Comparison of ENCODE assay signal across 8 mouse cellular contexts in the genomic region with DNA sequence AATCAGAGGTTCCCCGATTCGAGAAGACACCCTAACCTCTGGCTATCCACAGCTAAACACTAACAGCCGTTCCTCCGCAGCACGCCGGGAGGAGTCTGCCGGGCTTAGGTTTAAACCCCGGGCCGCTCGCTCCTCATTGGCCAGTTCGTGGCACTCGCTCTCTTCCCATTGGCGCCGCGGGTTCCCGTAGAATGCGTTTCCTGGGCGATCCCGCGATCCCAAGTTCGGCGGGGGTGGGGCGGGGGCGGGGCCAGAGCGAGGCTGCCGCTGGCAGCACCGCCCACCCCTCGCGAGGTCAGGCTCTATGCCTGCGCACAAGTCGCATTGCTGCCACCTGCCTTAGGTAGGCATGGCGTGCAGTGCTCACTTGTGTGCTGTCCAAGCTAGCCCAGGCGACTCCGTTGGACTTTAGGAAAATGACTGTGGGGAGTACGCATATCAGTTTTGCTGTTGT. TPM values are rescaled to one million over a fixed set of nuclear protein-coding genes. Genes with fewer than 3 reads are reported as not detected.
A peak's percentile ranks its signal among the peaks of the same experiment; 100 is the strongest.
DNase-seq lines count a peak whose midpoint lies in the region; ATAC-seq and TF ChIP-seq lines count a peak whose summit lies in the region.

TSS of gene Ccnb1 (minus strand) at position 157 of the 454 bp plus-strand sequence.

- H3K79me2 ChIP-seq in C2C12 (ENCODE audit: control insufficient read depth, insufficient read depth): peaks cover 49% of the 10 kb centered on the region

- H3K4me3 ChIP-seq in C2C12 (ENCODE audit: insufficient read depth, poor library complexity, severe bottlenecking): peak within 1 kb of the TSS; percentile 96
- peak within 1 kb of the TSS; percentile 100 for H3K4me3 ChIP-seq in erythroblast, embryonic 14.5 days (replicated peaks)
- peak within 1 kb of the TSS; percentile 95 for H3K4me3 ChIP-seq in heart, embryonic 13.5 days
- peak within 1 kb of the TSS; percentile 86 for H3K4me3 ChIP-seq in liver, embryonic 12.5 days
- peak within 1 kb of the TSS; percentile 93 for H3K4me3 ChIP-seq in stomach, embryonic 15.5 days (replicated peaks)

- H3K4me1 ChIP-seq in erythroblast, embryonic 14.5 days (ENCODE audit: control insufficient read depth): peaks cover 57% of the 10 kb centered on the region
- H3K4me1 ChIP-seq in heart, embryonic 13.5 days: peaks cover 33% of the 10 kb centered on the region
- H3K4me1 ChIP-seq in liver, embryonic 12.5 days: peaks cover 54% of the 10 kb centered on the region
- H3K4me1 ChIP-seq in stomach, embryonic 15.5 days: peaks cover 13% of the 10 kb centered on the region

- H3K4me2 ChIP-seq in heart, embryonic 13.5 days: peak within 1 kb of the TSS; percentile 95
- H3K4me2 ChIP-seq in liver, embryonic 12.5 days: peak within 1 kb of the TSS; percentile 77
- H3K4me2 ChIP-seq in stomach, embryonic 15.5 days: peak within 1 kb of the TSS; percentile 87

- no peaks in the 10 kb centered on the region for H3K9me3 ChIP-seq in erythroblast, embryonic 14.5 days (ENCODE audit: control insufficient read depth, low read length)
- H3K9me3 ChIP-seq in heart, embryonic 13.5 days: no peaks in the 10 kb centered on the region
- H3K9me3 ChIP-seq in liver, embryonic 12.5 days (replicated peaks): no peaks in the 10 kb centered on the region
- H3K9me3 ChIP-seq in stomach, embryonic 15.5 days: no peaks in the 10 kb centered on the region

- H3K27ac ChIP-seq in heart, embryonic 13.5 days (replicated peaks): peak within 1 kb of the TSS; percentile 66
- peak within 1 kb of the TSS; percentile 92 for H3K27ac ChIP-seq in liver, embryonic 12.5 days
- peak within 1 kb of the TSS; percentile 74 for H3K27ac ChIP-seq in stomach, embryonic 15.5 days

- no peak for TF ChIP-seq CTCF in C2C12 (IDR thresholded peaks at IDR 0.05; ENCODE audit: control insufficient read depth, insufficient read depth, insufficient read length)
- no peak for TF ChIP-seq CTCF in brain, embryonic 14.5 days (IDR thresholded peaks at IDR 0.05; ENCODE audit: borderline replicate concordance, extremely low read depth, insufficient read depth, insufficient read length)

- peak; percentile 56; the same call in 1 of the 2 replicates for TF ChIP-seq POLR2A in brain, embryonic 14.5 days (IDR thresholded peaks at IDR 0.05; ENCODE audit: borderline replicate concordance, extremely low read depth, insufficient read depth, insufficient read length, poor library complexity, severe bottlenecking)

- under 1% methylated on average over 35 of the region's 35 CpGs for WGBS in heart, embryonic 13.5 days
- WGBS in liver, embryonic 12.5 days (ENCODE audit: insufficient replicate concordance): under 1% methylated on average over 35 of the region's 35 CpGs
- under 1% methylated on average over 35 of the region's 35 CpGs for WGBS in stomach, embryonic 15.5 days

- no peaks in the 10 kb centered on the region for H3K27me3 ChIP-seq in C2C12 (ENCODE audit: control insufficient read depth, insufficient read depth, insufficient read length)
- no peaks in the 10 kb centered on the region for H3K27me3 ChIP-seq in erythroblast, embryonic 14.5 days (ENCODE audit: control insufficient read depth)
- no peaks in the 10 kb centered on the region for H3K27me3 ChIP-seq in heart, embryonic 13.5 days (replicated peaks)
- H3K27me3 ChIP-seq in liver, embryonic 12.5 days (replicated peaks): no peaks in the 10 kb centered on the region
- H3K27me3 ChIP-seq in stomach, embryonic 15.5 days (replicated peaks): no peaks in the 10 kb centered on the region

- H3ac ChIP-seq in C2C12 (ENCODE audit: control insufficient read depth, insufficient read length, low read depth): peak within 1 kb of the TSS; percentile 99

- DNase-seq in brain, embryonic 14.5 days (ENCODE audit: low read depth): peak; percentile 98
- peak; percentile 96 for DNase-seq in kidney, postnatal 10 days
- DNase-seq in natural killer cell, adult 2 months (ENCODE audit: low spot score in 2 of 2): peak; percentile 70 to 80

- peak within 1 kb of the TSS; percentile 94 for H3K9ac ChIP-seq in heart, embryonic 13.5 days
- peak within 1 kb of the TSS; percentile 90 for H3K9ac ChIP-seq in liver, embryonic 12.5 days
- H3K9ac ChIP-seq in stomach, embryonic 15.5 days: peak within 1 kb of the TSS; percentile 73

- peak; percentile 95 for ATAC-seq in heart, embryonic 13.5 days (ENCODE audit: extremely low read depth, insufficient number of reproducible peaks, low FRiP score, low TSS enrichment)
- ATAC-seq in liver, embryonic 12.5 days: peak; percentile 98
- peak; percentile 98 for ATAC-seq in stomach, embryonic 15.5 days (ENCODE audit: insufficient read depth, low FRiP score, low read depth)

- peaks cover 41% of the 10 kb centered on the region for H3K79me3 ChIP-seq in C2C12 (ENCODE audit: low read depth)

- H3K36me3 ChIP-seq in C2C12 (ENCODE audit: control insufficient read depth, insufficient read depth): peaks cover 37% of the 10 kb centered on the region
- H3K36me3 ChIP-seq in erythroblast, embryonic 14.5 days (ENCODE audit: control insufficient read depth): peaks cover 45% of the 10 kb centered on the region
- peaks cover 35% of the 10 kb centered on the region for H3K36me3 ChIP-seq in heart, embryonic 13.5 days
- peaks cover 40% of the 10 kb centered on the region for H3K36me3 ChIP-seq in liver, embryonic 12.5 days
- H3K36me3 ChIP-seq in stomach, embryonic 15.5 days: no peaks in the 10 kb centered on the region

TF ChIP-seq in C2C12, 6 proteins besides CTCF, POLR2A, EP300 and RAD21:
- TF ChIP-seq MYOG (IDR thresholded peaks at IDR 0.05; ENCODE audit: control insufficient read depth, extremely low read depth, insufficient read length): no peak
- TF ChIP-seq MAX (IDR thresholded peaks at IDR 0.05): no peak
- no peak for TF ChIP-seq MYOD1 (IDR thresholded peaks at IDR 0.05; ENCODE audit: control insufficient read depth, insufficient read length, low read depth)
- TF ChIP-seq CEBPB (IDR thresholded peaks at IDR 0.05; ENCODE audit: low read depth): no peak
TF ChIP-seq in C2C12: peak in this region for 0.

RNA-seq across cellular contexts. Expression of gene Ccnb1, which starts in this region (rescaled TPM):
- 115 TPM for polyA plus RNA-seq in C2C12 (2012; fragmentation: generic; extraction: Trizol)
- 48.4 and 102 TPM in 2 replicates for polyA plus RNA-seq in brain, embryonic 14.5 days (2012; rRNA removed)
- 0.67 and 1.6 TPM in 2 replicates for polyA plus RNA-seq in erythroblast, embryonic 14.5 days (2012)
- polyA plus RNA-seq in heart, embryonic 13.5 days (2015; fragmentation: Nextera tagmentation; extraction: Ambion mirVana): 191 and 222 TPM in 2 replicates
- 284 and 289 TPM in 2 replicates for polyA plus RNA-seq in liver, embryonic 12.5 days (2016; fragmentation: Nextera tagmentation; extraction: Ambion mirVana)
- polyA plus RNA-seq in stomach, embryonic 15.5 days (2015; fragmentation: Nextera tagmentation; extraction: Ambion mirVana): 207 and 208 TPM in 2 replicates

Comparison
In these comparisons a context has a peak if more than half of its experiments do, and no peak if none do; other contexts are left out.
1. Peak in every context shown above with its lines: DNase-seq, ATAC-seq, H3K4me3 ChIP-seq and H3K27ac ChIP-seq.
2. RNA of gene Ccnb1 (polyA plus RNA-seq): 284 to 289 TPM in liver, embryonic 12.5 days, 207 to 208 TPM in stomach, embryonic 15.5 days, 191 to 222 TPM in heart, embryonic 13.5 days, 115 TPM in C2C12 (single experiment) and 48.4 to 102 TPM in brain, embryonic 14.5 days; 0.67 to 1.6 TPM in erythroblast, embryonic 14.5 days; every median in the first group is over 10 times any median in the second.